Mouse (Mus musculus) hindbrain, embryonic 10.5 days (tissue): ENCODE measurements around the gene Lyst. TPM values are rescaled to one million over a fixed set of nuclear protein-coding genes. Genes with fewer than 3 reads are reported as not detected.

Experiments used
- DNase-seq: peaks from one replicate; pipeline ENCODE4 v3.0.0-alpha.2; 2017; ENCODE audit warnings: low spot score
- H3K27ac ChIP-seq: fragments of 300-500 bp; sonication (generic); 2 replicates; pipeline ENCODE4 v1.5.1; 2016; ENCODE audit warnings: mild to moderate bottlenecking, moderate library complexity
- H3K27me3 ChIP-seq: fragments of 300-500 bp; sonication (generic); 2 replicates; pipeline ENCODE4 v1.6.1; 2016; ENCODE audit warnings: mild to moderate bottlenecking; ENCODE audit not compliant: poor library complexity, insufficient read depth, severe bottlenecking
- H3K36me3 ChIP-seq: fragments of 300-500 bp; sonication (generic); 2 replicates; pipeline ENCODE4 v1.6.1; 2016; ENCODE audit warnings: mild to moderate bottlenecking, moderate library complexity
- H3K4me1 ChIP-seq: fragments of 300-500 bp; sonication (generic); replicated peaks from 2 replicates; pipeline ENCODE4 v1.6.1; 2016; ENCODE audit warnings: mild to moderate bottlenecking
- H3K4me3 ChIP-seq: fragments of 300-500 bp; sonication (generic); 2 replicates; pipeline ENCODE4 v1.5.1; 2016; ENCODE audit warnings: mild to moderate bottlenecking, moderate library complexity
- H3K9me3 ChIP-seq: fragments of 300-500 bp; sonication (generic); 2 replicates; pipeline ENCODE4 v1.6.1; 2016; ENCODE audit warnings: mild to moderate bottlenecking, moderate library complexity
- WGBS: fragments of 180-500 bp; shearing (Covaris S2); methylation state at CpG from one replicate; pipeline ENCODE4 v1.1.7; 2016; 5-methylcytosine and 5-hydroxymethylcytosine counted together
- polyA plus RNA-seq: library from polyadenylated mRNA; unstranded; fragments of >200 nt; fragmentation: Nextera tagmentation; extraction: Ambion mirVana; gene quantifications from 2 replicates; pipeline ENCODE4 v1.2.1, GENCODE M21; 2016

Lyst gene
- polyA plus RNA-seq, 1 experiment from 2014 or later = 3.3 TPM

- no peak overlapping the region for H3K4me3 ChIP-seq
- no peaks in the 10 kb centered on the region for H3K9me3 ChIP-seq
- H3K4me1 ChIP-seq = no peaks in the 10 kb centered on the region
- no peak overlapping the region for H3K27ac ChIP-seq
- no peak for DNase-seq
- WGBS = 88% methylated on average over 6 of the region's 6 CpGs
- H3K36me3 ChIP-seq = no peaks in the 10 kb centered on the region
- no peaks in the 10 kb centered on the region for H3K27me3 ChIP-seq
These were observed 27.6 kb upstream of the Lyst start for GRCm38 (mm10) chr13:13562571-13562970.

- Histone ChIP-seq H3K36me3 (no peaks in the 10 kb centered on the region), H3K4me3 (no peak overlapping the region), H3K27me3 (no peaks in the 10 kb centered on the region), H3K27ac (no peak overlapping the region), H3K9me3 (no peaks in the 10 kb centered on the region), H3K4me1 (no peaks in the 10 kb centered on the region)
- WGBS = 80% methylated on average over 2 of the region's 2 CpGs
- DNase-seq = no peak
These were observed 26.1 kb upstream of the Lyst start for GRCm38 (mm10) chr13:13564116-13564515.

- no peaks in the 10 kb centered on the region for H3K9me3 ChIP-seq
- WGBS = 81% methylated on average over 4 of the region's 4 CpGs
- no peak overlapping the region for H3K27ac ChIP-seq
- H3K4me1 ChIP-seq = no peaks in the 10 kb centered on the region
- no peak for DNase-seq
- H3K27me3 ChIP-seq = no peaks in the 10 kb centered on the region
- no peak overlapping the region for H3K4me3 ChIP-seq
- H3K36me3 ChIP-seq = no peaks in the 10 kb centered on the region
These were observed 25.7 kb upstream of the Lyst start for GRCm38 (mm10) chr13:13564541-13564940.

- H3K27ac ChIP-seq = no peak overlapping the region
- no peaks in the 10 kb centered on the region for H3K4me1 ChIP-seq
- H3K36me3 ChIP-seq = no peaks in the 10 kb centered on the region
- no peak overlapping the region for H3K4me3 ChIP-seq
- H3K27me3 ChIP-seq = no peaks in the 10 kb centered on the region
- no peaks in the 10 kb centered on the region for H3K9me3 ChIP-seq
- DNase-seq = no peak
- 92% methylated on average over 6 of the region's 6 CpGs for WGBS
These were observed 22.6 kb upstream of the Lyst start for GRCm38 (mm10) chr13:13567640-13568039.

- Histone ChIP-seq H3K4me1 (no peaks in the 10 kb centered on the region), H3K36me3 (no peaks in the 10 kb centered on the region), H3K9me3 (no peaks in the 10 kb centered on the region), H3K27me3 (no peaks in the 10 kb centered on the region), H3K4me3 (no peak overlapping the region), H3K27ac (no peak overlapping the region)
- WGBS = 76% methylated on average over 1 of the region's 1 CpGs
- DNase-seq = no peak
These were observed 21.4 kb upstream of the Lyst start for GRCm38 (mm10) chr13:13568824-13569223.

- H3K9me3 ChIP-seq = no peaks in the 10 kb centered on the region
- no peaks in the 10 kb centered on the region for H3K36me3 ChIP-seq
- H3K4me3 ChIP-seq = no peak overlapping the region
- H3K27me3 ChIP-seq = no peaks in the 10 kb centered on the region
- no peak overlapping the region for H3K27ac ChIP-seq
- H3K4me1 ChIP-seq = no peaks in the 10 kb centered on the region
- DNase-seq = no peak
These were observed 20.6 kb upstream of the Lyst start for GRCm38 (mm10) chr13:13569603-13570002.

- 78% methylated on average over 10 of the region's 10 CpGs for WGBS
- no peak for DNase-seq
- Histone ChIP-seq H3K27ac (no peak overlapping the region), H3K36me3 (no peaks in the 10 kb centered on the region), H3K4me3 (no peak overlapping the region), H3K27me3 (no peaks in the 10 kb centered on the region), H3K9me3 (no peaks in the 10 kb centered on the region), H3K4me1 (0 out of 2 replicates have a peak, but pooled peaks cover 4% of the 10 kb centered on the region)
These were observed 17.9 kb upstream of the Lyst start for GRCm38 (mm10) chr13:13572060-13572835.

GRCm38 (mm10) chr13:13572941-13573340 lies 17.3 kb upstream of the Lyst start:
- WGBS = 90% methylated on average over 2 of the region's 2 CpGs
- Histone ChIP-seq H3K9me3 (no peaks in the 10 kb centered on the region), H3K27ac (no peak overlapping the region), H3K27me3 (no peaks in the 10 kb centered on the region), H3K36me3 (no peaks in the 10 kb centered on the region), H3K4me3 (no peak overlapping the region), H3K4me1 (0 out of 2 replicates have a peak, but pooled peaks cover 4% of the 10 kb centered on the region)
- DNase-seq = no peak

- Histone ChIP-seq H3K9me3 (no peaks in the 10 kb centered on the region), H3K27me3 (no peaks in the 10 kb centered on the region), H3K4me1 (0 out of 2 replicates have a peak, but pooled peaks cover 4% of the 10 kb centered on the region), H3K4me3 (no peak overlapping the region), H3K36me3 (no peaks in the 10 kb centered on the region), H3K27ac (no peak overlapping the region)
- WGBS = 71% methylated on average over 5 of the region's 5 CpGs
- no peak for DNase-seq
These were observed 16.5 kb upstream of the Lyst start for GRCm38 (mm10) chr13:13573572-13574257.

- no peak overlapping the region for H3K4me3 ChIP-seq
These were observed 15.8 kb upstream of the Lyst start for GRCm38 (mm10) chr13:13574258-13574870.

GRCm38 (mm10) chr13:13575106-13575505 lies 15.1 kb upstream of the Lyst start:
- DNase-seq = no peak
- H3K27ac ChIP-seq = no peak overlapping the region
- 79% methylated on average over 8 of the region's 8 CpGs for WGBS
- no peak overlapping the region for H3K4me3 ChIP-seq
- no peaks in the 10 kb centered on the region for H3K36me3 ChIP-seq
- H3K9me3 ChIP-seq = no peaks in the 10 kb centered on the region
- H3K27me3 ChIP-seq = no peaks in the 10 kb centered on the region
- 0 out of 2 replicates have a peak, but pooled peaks cover 4% of the 10 kb centered on the region for H3K4me1 ChIP-seq

More at GRCm38 (mm10) chr13:13574258-13574870, 15.8 kb upstream of the Lyst start:
- DNase-seq = no peak
- Histone ChIP-seq H3K9me3 (no peaks in the 10 kb centered on the region), H3K27me3 (no peaks in the 10 kb centered on the region), H3K27ac (no peak overlapping the region), H3K36me3 (no peaks in the 10 kb centered on the region), H3K4me1 (0 out of 2 replicates have a peak, but pooled peaks cover 4% of the 10 kb centered on the region)
- 85% methylated on average over 8 of the region's 8 CpGs for WGBS

- Histone ChIP-seq H3K4me1 (0 out of 2 replicates have a peak, but pooled peaks cover 4% of the 10 kb centered on the region), H3K9me3 (no peaks in the 10 kb centered on the region), H3K4me3 (no peak overlapping the region), H3K27me3 (no peaks in the 10 kb centered on the region), H3K36me3 (no peaks in the 10 kb centered on the region), H3K27ac (no peak overlapping the region)
- peak; percentile 8 for DNase-seq
- WGBS = 51% methylated on average over 8 of the region's 8 CpGs
These were observed 13.6 kb upstream of the Lyst start for GRCm38 (mm10) chr13:13576469-13577205.
